Mouse (Mus musculus) cortical plate, adult 2 months (tissue): Measurements from ENCODE around the gene Arl6ip4. TPM values are rescaled to one million over a fixed set of nuclear protein-coding genes. Genes with fewer than 3 reads are reported as not detected.

ENCODE experiments used
- H3K27ac ChIP-seq: fragments of 200-500 bp; 2 replicates; pipeline ENCODE4 v1.5.1; 2012; ENCODE audit warnings: low read length, control low read depth, inconsistent platforms; ENCODE audit not compliant: insufficient read depth
- H3K4me1 ChIP-seq: fragments of 200-500 bp; 2 replicates; pipeline ENCODE4 v1.6.1; 2011; ENCODE audit warnings: low read length; ENCODE audit not compliant: control insufficient read depth, insufficient read depth
- H3K4me3 ChIP-seq: fragments of 200-500 bp; 2 replicates; pipeline ENCODE4 v1.5.1; 2011; ENCODE audit warnings: mild to moderate bottlenecking, low read length, control low read depth; ENCODE audit not compliant: insufficient read depth
- CTCF ChIP-seq: fragments of 200-500 bp; IDR thresholded peaks from 2 replicates; pipeline ENCODE4 v1.5.1; 2011; ENCODE audit warnings: mild to moderate bottlenecking, control low read depth, low read length; ENCODE audit not compliant: insufficient read depth; ENCODE audit errors: extremely low read depth
- POLR2A ChIP-seq: fragments of 200-500 bp; IDR thresholded peaks from 2 replicates; pipeline ENCODE4 v1.6.1; 2011; ENCODE audit warnings: mild to moderate bottlenecking, low read length, control low read depth; ENCODE audit not compliant: insufficient read depth; ENCODE audit errors: extremely low read depth
- polyA plus RNA-seq: library from polyadenylated mRNA; depleted of rRNA; stranded (reverse); fragments of >200 nt; gene quantifications from 2 replicates; pipeline ENCODE4 v1.2.3, GENCODE M21; 2012; rRNA removed

The Arl6ip4 gene
- 72.5 and 78.9 TPM in 2 replicates for polyA plus RNA-seq

DNA sequence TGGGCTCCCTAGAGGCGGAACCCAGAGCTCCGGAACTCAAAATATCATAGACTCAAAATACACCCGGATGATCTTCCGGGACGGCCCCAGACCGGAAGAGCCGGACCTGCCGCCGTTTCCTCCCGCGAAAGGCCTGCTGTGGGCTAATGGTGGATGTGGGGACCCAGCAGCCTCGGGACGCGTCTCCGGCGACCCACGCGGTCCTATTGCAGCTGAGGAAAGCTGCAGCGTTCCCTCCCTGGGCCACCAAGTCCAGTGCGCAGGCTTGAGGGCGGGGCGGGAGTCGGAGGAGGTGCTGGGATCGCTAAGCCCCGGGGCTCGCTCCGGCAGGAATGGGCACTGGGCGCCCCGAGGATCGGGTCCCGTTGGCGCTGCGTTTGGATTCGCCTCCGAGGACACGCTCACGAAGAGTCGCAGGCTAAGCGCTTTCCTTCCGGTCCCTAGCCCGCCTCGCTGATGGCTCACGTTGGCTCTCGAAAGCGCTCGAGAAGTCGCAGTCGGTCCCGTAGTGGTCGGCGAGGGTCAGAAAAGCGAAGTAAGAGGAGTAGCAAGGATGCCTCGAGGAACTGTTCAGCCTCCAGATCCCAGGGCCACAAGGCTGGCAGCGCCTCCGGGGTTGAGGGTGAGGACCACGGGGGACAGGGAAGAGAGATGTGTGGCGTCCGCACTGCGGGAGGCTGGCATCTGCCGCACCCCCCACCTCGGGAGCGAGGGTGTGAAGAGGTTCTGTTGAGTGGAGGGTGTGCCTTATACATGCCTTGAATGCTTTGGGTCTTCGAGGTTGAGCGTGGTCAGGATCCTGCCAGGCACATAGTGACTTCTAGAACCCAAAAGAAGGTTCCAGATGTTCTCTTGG, at the start of gene Arl6ip4:
Arl6ip4 (plus strand) TSS at position 100 of the 856 bp plus-strand sequence.
- H3K4me3 ChIP-seq, result peak within 1 kb of the TSS; percentile 84
- no peaks in the 10 kb centered on the region; the same call in 1 of the 2 replicates for H3K4me1 ChIP-seq
- TF ChIP-seq CTCF (no peak), POLR2A (peak; percentile 65)
- H3K27ac ChIP-seq, result peak within 1 kb of the TSS; percentile 30

DNA sequence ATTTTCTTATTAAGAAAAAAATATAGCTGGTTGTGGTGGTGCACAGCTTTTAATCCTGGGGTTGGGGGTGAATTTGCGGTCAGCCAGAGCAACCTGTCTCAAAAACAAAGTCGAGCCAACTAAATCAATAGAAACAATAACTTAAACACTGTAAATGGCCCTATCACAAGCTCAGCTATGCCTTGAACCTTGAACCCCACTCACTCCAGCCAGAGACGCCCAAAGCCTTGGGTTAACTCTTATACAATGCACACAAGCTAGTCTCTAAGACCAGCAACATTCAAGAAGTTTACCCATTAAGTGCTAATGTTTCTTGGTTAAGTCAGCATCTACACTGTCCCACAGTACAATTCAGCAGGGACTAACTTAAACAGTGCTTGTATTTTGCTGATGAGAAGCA, 46.2 kb upstream of the Arl6ip4 start:
- no peaks in the 10 kb centered on the region for H3K4me1 ChIP-seq
- TF ChIP-seq CTCF (no peak), POLR2A (no peak)

DNA sequence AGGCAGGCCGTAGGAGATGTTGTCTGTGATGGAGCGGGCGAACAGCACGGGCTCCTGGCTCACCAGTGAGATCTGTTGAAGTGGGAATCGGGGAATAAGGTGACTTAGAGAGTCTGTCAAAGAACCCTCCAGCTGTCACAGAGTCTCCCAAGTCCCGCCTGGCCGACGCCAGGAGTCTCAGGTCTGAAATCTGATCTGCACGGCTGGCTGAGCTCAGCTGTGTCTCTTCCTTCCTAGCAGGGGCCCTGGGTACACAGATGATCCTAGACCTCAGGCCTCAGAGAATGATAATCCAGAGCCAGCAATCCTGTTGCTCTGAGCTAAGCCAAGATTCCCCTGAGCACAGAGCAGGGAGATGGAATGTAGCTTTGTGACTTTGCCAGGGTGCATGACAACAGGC, 42.2 kb upstream of the Arl6ip4 start:
- no peak overlapping the region for H3K27ac ChIP-seq
- no peak overlapping the region for H3K4me3 ChIP-seq
- H3K4me1 ChIP-seq, result no peaks in the 10 kb centered on the region
- TF ChIP-seq POLR2A (no peak), CTCF (no peak)

More for the DNA sequence above, 46.2 kb upstream of the Arl6ip4 start:
- Histone ChIP-seq H3K27ac (no peak overlapping the region), H3K4me3 (no peak overlapping the region)

DNA sequence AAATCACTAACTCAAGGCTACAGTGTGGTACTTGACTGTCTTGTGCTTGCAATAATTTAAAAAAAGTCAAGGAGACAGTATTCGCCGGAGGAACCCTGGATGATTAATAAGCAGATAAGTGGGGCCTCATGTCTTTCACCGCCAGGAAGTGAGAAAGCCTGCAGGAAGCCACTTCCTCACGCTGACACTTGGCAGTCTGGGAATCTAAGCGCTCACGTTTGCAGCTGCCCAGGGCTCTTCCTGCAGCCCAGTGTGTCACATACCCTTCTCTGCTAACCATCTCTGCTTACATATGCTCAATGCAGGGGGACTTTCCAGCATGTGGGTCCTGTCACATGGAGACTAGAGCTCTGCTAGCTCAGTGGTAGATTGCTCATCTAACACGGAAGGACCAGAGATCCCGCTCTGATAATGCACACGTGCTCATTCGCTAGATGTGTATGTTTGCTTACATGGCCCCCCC, 41.0 kb upstream of the Arl6ip4 start:
- no peak overlapping the region for H3K27ac ChIP-seq
- peaks cover 3% of the 10 kb centered on the region for H3K4me1 ChIP-seq
- TF ChIP-seq POLR2A (no peak), CTCF (no peak)
- no peak overlapping the region for H3K4me3 ChIP-seq

DNA sequence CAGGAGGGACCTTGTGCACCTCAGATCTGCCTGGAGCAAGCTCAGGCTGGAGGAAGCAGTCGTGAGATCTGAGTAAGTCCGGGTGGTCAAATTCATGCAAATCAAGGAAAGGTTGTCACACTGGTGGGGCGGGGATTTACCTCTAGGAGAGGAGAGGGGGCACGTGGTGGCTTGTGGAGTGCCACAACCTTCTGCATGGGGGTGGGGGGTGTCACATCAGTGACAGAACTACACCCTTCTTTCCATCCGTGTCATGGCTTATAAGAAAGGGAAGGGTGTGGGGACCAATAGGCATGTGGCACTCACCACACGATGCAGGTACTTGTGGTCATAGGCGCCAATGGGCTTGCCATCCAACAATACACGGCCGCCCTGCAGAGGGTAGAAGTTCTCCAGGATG, 40.2 kb upstream of the Arl6ip4 start:
- TF ChIP-seq POLR2A (no peak), CTCF (no peak)
- no peak overlapping the region for H3K4me3 ChIP-seq
- peaks cover 3% of the 10 kb centered on the region for H3K4me1 ChIP-seq
- no peak overlapping the region for H3K27ac ChIP-seq

DNA sequence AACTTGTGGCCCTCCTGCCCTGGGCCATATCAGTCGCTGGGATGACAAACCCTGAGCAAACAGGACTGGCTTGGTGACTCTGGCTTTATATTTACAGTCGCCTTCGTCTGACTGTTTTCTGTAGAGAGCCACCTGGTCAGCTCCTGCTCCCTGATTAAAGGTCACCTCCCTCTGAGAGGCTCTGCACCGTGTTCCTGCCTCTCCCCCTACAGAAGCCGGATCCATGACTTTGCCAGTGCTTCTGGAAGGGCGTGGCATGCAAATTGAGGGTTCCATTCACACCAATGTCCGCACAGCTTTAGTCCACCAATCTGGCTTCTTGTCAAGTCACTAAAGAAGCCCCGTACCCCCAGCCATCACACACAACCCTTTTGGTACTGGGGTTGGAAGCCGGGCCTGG, 39.3 kb upstream of the Arl6ip4 start:
- Histone ChIP-seq H3K4me3 (no peak overlapping the region), H3K27ac (no peak overlapping the region), H3K4me1 (peaks cover 3% of the 10 kb centered on the region)
- no peak for TF ChIP-seq CTCF
- TF ChIP-seq POLR2A, result no peak

DNA sequence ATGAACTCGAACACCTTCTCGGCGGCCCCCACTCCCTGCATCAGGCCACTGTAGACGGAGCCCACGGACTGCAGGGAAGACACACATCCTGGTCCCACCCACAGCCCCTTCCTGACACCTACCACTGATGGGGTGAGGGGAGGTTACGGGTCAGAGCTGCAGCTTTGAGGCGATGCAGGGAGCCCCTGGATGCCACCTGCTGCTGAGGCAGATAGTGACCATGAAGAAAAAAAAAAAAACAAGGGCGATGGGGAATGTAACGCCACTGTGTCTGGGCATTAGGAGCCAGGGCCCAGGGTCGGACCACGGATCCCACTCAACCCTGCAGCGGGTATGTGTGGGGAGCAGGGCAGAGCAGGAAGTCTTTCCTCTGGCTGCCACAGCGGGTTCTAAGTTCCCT, 38.6 kb upstream of the Arl6ip4 start:
- Histone ChIP-seq H3K4me1 (peaks cover 3% of the 10 kb centered on the region), H3K27ac (no peak overlapping the region), H3K4me3 (no peak overlapping the region)
- no peak for TF ChIP-seq POLR2A
- no peak for TF ChIP-seq CTCF

DNA sequence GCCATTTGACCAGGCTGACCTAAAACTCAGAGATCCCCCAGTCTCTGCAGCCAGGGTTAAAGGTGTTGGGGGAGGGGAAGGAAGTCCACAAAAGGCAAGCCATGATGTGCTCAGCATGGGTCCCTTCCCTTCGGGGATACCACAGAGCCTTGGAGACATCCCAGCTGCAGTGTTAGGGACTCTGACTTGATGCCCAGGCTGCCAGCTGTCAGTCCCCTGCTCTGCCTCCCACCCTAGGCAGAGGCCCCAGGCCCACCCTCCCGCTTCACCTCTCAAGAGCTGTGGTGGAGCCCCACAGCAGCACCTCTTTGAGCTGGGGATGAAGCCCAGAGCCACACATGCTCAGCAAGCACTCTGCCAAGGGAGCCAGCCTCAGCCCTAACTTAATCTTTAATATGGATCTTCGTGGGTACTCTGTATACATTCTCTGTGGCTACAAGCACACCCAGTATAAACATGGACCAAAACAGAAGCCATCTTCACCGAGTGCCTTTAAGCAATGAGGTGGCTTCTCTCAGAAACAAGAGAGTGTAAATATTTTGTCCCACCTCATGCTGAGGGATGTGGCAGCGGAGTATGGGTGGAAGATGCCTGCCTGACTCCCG, 37.9 kb upstream of the Arl6ip4 start:
- Histone ChIP-seq H3K27ac (no peak overlapping the region), H3K4me1 (peaks cover 3% of the 10 kb centered on the region), H3K4me3 (peak overlapping the region; percentile 8)
- TF ChIP-seq CTCF, result no peak
- TF ChIP-seq POLR2A, result no peak

DNA sequence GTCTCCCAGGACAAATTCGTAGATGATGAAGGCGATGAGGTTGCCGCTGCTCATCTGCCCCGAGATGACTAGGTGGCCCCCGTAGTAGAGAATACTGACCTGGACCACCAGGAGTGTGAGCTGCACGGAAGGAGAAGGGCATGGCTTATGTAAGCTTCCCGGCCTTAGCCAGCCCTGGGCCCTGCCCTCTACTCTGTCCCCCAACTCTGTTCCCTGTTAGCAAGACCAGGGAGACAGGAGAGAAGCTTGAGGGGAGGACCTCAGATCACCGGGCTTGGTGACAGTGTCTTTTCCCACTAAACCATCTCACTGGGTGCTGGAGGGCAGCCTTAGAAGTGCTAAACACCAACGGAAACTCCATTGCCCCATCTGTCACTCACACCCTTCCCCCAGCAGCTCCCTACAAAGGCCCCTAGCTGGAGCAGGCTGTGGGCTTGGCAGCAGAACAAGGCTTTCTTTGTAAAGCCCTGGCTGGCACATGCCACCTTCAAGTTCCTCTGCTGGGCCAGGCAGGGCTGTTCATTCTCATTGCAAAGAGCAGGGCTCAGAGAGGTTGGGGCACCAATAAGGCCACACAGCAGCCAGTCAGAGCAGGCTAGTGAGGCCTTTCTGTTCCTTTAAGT, 37.0 kb upstream of the Arl6ip4 start:
- Histone ChIP-seq H3K4me3 (peak overlapping the region; percentile 8), H3K4me1 (peaks cover 3% of the 10 kb centered on the region), H3K27ac (peak overlapping the region; percentile 24; the same call in 1 of the 2 replicates)
- TF ChIP-seq CTCF (no peak), POLR2A (no peak)

DNA sequence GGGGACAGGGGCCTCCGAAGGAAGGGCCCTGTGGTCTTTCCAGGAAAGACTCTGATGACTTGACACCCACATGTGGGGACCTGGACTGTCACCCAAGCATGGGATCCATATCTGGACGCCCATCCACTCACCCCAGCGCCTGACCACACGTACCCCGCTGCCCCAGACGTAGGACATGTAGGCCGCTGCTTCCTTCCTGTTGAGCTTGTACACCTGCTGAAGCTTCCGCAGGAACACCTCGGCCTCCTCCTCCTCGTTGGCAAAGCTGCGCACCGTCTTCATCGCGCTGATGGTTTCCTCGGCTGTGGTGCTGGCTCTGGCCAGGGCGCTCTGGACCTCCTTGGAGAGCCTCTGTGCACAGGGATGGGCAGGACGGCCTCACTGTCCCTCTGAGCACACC, 36.0 kb upstream of the Arl6ip4 start:
- TF ChIP-seq POLR2A, result no peak
- no peak for TF ChIP-seq CTCF
- Histone ChIP-seq H3K27ac (no peak overlapping the region), H3K4me1 (peaks cover 4% of the 10 kb centered on the region), H3K4me3 (no peak overlapping the region)
